Mouse (Mus musculus) WW6 (cell line): ENCODE measurements at regions not wholly inside any gene's neighbourhood (a gene's known extent, or its start where the extent isn't known, plus 50 kb on each side); places are given as distances from the start of the nearest gene placed in this dataset.

ENCODE experiments used
- DNase-seq: peaks from one replicate; pipeline ENCODE4 v3.0.0-alpha.2; 2013; ENCODE audit warnings: low read depth, low spot score

DNA sequence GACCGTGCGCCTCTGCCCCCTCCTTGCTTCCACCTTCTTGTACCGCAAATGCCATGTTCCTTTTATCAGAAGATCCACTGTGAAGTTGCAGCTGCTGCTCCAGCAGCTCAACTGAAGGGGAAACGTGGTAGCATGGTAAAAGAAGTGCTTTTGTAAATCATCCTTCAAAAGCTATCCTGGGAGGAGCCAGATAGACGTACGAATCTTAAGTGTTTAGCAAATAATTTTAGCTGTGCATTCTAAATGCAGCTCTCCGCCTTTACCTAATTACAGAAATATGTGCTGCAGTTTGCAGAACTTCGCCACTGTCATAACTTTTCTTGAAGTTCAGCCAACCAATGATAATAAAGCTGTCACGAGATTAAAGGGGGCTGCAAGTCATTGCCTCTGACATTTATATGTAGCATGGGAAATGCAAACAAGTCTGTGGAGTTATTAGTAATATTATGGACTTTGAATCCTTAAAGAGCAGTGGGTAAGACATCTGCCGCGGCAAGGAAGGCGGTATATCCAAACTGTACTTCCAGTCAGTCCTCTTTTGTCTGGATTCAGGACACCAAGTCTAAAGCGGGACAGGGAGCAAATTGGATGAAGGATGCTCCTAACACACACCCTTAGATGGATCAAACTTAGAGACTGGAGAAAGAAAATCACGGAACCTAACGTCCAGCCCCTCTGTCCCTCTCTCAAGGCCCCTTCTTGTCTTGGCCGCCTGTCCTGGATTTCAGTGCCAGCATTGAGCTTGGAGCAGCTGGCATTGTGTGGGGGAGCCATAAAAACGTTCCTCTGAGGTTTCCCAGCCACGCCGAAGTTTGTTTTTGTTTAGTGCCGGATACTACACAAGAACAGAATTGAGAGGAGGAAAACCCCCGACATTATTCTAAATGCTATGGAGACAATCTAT, 320.7 kb downstream of the Epha7 start:
- no peak for DNase-seq

DNA sequence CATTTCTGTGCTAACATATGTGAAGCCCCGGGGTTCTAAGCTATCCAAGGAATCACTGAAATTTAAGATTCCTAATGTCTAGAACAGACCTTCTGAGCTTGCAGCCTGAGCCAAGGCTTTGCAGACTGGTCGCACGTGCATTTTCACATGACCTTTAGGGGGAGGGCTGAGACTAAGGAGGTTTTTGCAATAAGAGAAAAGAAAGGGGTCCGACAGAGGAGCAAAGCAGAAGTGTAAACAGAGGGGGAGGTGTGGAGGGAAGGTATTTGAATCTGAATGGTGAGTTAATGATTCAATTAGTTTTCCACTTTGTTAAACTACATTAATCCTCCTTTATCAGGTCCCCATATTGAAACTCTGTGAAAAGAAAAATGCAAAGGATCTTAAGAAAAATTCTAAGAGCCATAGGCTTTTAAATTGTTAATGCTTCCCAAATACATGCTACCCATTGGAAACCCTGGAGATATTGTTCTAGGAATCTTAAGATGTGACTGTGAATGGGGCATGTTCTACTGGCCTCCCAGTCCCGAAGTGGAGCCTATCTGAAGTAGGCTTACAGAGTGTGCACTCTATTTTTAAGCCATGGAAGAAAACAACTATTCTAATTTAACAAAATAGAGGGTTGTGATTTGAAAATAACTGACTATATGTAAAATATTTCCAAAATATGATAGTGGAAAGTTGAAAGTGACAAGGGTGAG, 322.9 kb downstream of the Epha7 start:
- DNase-seq = no peak

DNA sequence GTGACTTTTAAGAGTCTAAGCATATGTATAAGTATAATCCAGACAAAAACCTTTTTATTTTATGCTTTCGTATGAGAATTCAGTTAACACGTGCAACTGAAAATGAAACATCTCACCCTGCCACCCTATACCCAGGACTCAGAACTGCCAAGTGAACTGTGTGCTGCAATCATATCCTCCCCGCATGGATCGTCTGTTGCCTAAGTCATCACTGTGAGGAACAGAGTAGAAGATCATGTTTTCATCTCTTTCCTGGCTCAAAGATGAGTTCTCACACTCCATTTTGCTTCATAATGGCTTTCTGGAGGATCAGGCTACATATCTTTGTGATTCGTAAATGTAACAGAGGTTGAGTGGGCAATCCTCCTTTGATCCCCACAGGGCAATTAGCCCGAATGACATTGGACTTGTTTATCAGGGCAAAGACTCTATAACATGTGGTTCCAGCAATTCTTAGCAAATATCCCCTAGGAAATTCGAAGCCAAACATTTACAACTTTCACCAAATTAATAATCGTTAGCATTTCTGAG, 325.9 kb downstream of the Epha7 start:
- no peak for DNase-seq

DNA sequence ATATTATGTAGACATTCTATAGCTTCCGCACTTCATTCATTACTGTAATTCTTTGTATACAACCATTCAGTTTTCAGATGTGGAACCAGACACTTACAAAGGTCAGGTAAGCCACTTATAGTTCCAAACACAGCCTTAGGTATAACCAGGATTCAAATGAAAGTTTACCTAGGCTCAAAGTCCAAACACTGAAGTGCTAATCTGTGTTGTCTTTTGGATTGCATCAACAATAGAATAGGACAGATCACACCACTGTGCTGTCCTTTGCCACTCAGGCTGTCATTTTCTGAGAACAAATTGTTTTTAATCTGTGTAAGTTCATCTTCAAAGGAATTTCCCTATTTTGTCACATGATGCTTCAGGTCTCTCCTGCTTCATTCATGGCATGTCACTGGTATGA, 330.5 kb downstream of the Epha7 start:
- no peak for DNase-seq

DNA sequence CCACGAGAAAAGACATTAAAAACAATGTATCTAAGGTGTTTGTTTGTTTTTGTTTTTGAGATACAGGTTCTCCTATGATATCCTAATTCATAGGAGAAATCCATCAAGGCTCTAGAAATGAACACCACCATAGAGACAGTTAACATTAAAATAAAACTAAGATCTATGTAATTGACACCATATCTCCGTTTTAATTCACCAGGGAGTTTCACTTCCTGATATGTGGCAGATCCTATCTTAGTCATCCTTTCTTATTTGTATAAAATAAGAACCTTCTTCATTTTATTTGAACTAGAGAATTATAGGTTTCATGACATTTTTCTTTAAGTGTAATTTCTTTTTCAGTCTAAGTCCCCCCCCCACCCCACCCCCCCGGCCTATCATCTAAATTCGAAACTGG, 332.3 kb downstream of the Epha7 start:
- DNase-seq = no peak

DNA sequence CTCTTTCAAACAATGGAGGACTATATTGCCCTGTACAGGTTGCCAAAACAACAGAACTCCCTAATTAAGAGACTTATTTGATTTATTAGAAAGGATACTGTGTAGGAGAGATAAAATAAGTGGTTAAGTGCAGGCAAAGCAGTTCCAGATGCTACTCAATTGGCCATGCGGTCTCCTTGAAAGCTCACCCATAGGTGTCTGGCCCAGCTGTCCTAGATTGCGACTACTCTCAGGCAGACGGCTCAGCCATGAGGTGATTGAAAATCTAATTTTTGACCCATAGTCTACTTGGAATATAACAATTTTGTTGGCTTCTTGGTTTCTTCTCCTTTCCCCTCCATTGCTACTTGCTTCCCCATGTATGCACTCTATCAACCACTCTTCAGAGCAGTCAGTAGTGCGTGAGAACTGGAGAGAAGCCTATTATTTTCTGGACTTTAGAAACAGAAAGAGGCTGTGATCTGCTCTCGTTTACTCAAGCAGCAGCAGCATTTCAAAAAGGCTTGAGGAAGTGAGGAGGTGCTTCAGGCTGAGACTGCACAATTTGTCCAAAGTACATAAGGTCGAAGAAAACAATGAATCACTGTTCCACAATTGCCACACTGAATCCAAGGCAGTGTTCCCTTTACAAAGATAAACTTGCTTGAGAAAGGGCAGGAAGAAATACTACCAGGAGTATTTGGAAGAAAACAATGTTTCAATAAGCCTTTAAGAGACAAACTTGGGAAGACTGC, 339.4 kb downstream of the Epha7 start:
- no peak for DNase-seq

DNA sequence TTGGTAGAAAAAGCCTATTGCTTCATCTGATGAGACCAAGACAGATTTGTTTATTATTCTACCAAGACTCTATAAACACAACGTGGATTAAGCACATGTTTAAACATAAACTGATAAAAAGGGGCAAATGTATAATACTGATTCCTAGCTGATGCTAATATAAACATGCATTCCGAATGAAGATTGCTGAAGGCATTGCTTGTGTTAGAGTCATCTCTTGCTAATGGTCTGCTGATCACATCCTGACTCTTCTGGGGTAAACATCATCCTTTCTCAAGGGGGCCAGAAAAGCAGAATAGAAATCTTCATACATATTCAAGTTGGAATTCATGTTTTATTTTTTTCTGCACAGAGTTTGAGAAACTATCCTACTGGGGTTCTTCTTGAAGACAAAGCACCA, 369.6 kb downstream of the Epha7 start:
- DNase-seq = no peak

DNA sequence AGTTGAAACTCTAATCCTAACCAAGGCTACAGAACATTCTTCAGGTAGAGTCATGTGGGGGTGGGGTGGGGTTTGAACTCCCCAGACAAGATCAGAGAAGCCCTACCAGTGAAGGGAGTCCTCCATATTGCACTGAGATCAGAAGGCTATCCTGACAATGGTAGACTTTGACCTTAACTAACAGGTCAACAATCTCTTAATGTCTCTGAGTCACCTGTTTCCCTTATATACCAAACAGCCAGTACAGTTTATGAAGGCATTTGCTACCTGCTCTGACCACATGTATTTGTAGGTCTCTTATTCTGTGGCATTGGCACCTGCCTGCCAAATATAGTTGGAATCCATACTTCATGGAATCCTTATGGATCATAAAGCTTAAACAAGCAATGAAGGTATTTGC, 370.5 kb downstream of the Epha7 start:
- no peak for DNase-seq

DNA sequence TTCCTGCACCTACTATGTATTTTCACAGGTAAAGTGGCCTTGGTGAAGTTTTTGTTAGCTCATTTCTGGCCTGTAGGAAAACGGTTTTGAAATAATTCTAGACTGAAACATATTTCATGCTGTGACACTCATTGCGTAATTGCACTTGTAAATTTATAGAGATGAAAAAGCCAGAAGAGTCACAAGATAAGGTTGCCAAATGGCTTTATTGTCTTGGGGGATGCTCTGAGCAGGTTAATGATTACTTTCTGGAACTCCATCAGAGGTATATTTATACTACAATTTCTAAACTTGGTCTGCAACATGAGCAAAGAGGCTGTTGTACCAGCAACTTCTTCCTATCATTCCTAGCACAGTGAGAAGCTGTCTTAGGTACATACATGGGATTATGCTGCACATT, 370.9 kb downstream of the Epha7 start:
- DNase-seq = no peak

DNA sequence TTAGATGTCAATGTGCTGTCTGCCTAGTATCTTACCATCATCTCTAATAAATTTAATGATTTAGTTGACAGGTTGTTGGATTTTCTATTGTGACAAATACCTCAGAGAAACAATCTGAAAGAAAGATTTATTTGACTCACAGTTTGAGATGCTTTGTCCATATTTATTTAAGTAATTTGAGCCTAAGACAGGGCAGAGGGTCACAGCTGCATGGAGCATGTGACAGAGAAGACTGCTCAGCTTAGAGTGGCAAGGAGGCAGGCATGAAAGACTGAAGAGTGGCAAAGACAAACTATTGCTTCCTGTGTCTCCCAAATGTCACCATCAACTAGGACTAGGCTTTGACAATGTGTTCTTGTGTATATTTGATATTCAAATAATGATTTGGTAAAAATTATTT, 388.0 kb downstream of the Epha7 start:
- DNase-seq = no peak
